Comparison of ENCODE assay signal across 25 mouse cellular contexts in genomic region chr10:39023618-39024256, GRCm38 (mm10). TPM values are rescaled to one million over a fixed set of nuclear protein-coding genes. Genes with fewer than 3 reads are reported as not detected.
A peak's percentile ranks its signal among the peaks of the same experiment; 100 is the strongest.
DNase-seq lines count a peak whose midpoint lies in the region; ATAC-seq and TF ChIP-seq lines count a peak whose summit lies in the region.
"Had no signal": no experiment of that assay in that cellular context is flagged by ENCODE, and none has a peak within 500 bp of the region (broad histone marks: within the 10 kb centered on the region; RNA-seq: fewer than 3 reads in every experiment).

No protein-coding gene starts in this region.

- DNase-seq in heart, adult 11 months = peak; percentile 29
- no peak for DNase-seq in heart, adult 2 months
- peak; percentile 43 for DNase-seq in CD4-positive, CD25-positive, alpha-beta regulatory T cell, adult 2 months (ENCODE audit: low read depth, low spot score)
- peak; percentile 55 for DNase-seq in thymus, postnatal 0 days (ENCODE audit: low spot score)
- DNase-seq in right cerebral cortex, postnatal 25 days = no peak
- DNase-seq: adrenal gland, adult 2 months; cerebellum, adult 8-10 months; forebrain, postnatal 0 days; gastrocnemius, postnatal 36 days; heart, postnatal 14 days; kidney, adult 11 months; kidney, postnatal 10 days; layer of hippocampus, postnatal 36 days; liver; liver, postnatal 0 days; lung, postnatal 10 days; right cerebral cortex, postnatal 14 days had no signal

- H3K79me2 ChIP-seq in heart, adult 2 months (replicated peaks; ENCODE audit: control insufficient read depth, insufficient read depth, low read length) = no peaks in the 10 kb centered on the region

- no peak overlapping the region for H3K4me3 ChIP-seq in heart, adult 2 months
- H3K4me3 ChIP-seq: embryonic facial prominence, embryonic 13.5 days; heart, embryonic 12.5 days; hindbrain, embryonic 15.5 days; megakaryocyte, embryonic 14.5 days; neural tube, embryonic 15.5 days had no signal

- H3K27ac ChIP-seq in heart, adult 2 months = no peak overlapping the region
- H3K27ac ChIP-seq: embryonic facial prominence, embryonic 13.5 days; hindbrain, embryonic 15.5 days; neural tube, embryonic 15.5 days had no signal

- H3K4me1 ChIP-seq in heart, adult 2 months (ENCODE audit: control insufficient read depth, insufficient read depth, low read length) = peaks cover 3% of the 10 kb centered on the region
- H3K4me1 ChIP-seq: heart, embryonic 12.5 days had no signal

- intact Hi-C loops in heart, adult 2 months (cut with DNase I) = loop anchor here (5.0 kb wide), 1 partner anchor 56 kb away; the partner anchor contains the start of gene Lama4

- peaks cover 14% of the 10 kb centered on the region for H3K36me3 ChIP-seq in heart, adult 2 months (ENCODE audit: control insufficient read depth, insufficient read depth, low read length)
- H3K36me3 ChIP-seq: hindbrain, embryonic 15.5 days; neural tube, embryonic 15.5 days had no signal

- H3K27me3 ChIP-seq in heart, adult 2 months (ENCODE audit: control insufficient read depth, insufficient read depth, low read length) = no peaks in the 10 kb centered on the region
- H3K27me3 ChIP-seq: embryonic facial prominence, embryonic 13.5 days; heart, embryonic 12.5 days; hindbrain, embryonic 15.5 days; megakaryocyte, embryonic 14.5 days; neural tube, embryonic 15.5 days had no signal

- WGBS in heart, adult 2 months = 75% methylated on average over 5 of the region's 5 CpGs

- ATAC-seq in hematopoietic stem cell, adult 5-6 weeks (replicated peaks in 1 of 2; ENCODE audit: insufficient read depth in 1 of 2, low FRiP score in 2 of 2, low TSS enrichment in 1 of 2, low read depth in 1 of 2, poor library complexity in 2 of 2, severe bottlenecking in 2 of 2) = peak; percentile 78 to 79
- no peak for ATAC-seq in erythroid progenitor cell, adult 5-6 weeks (replicated peaks; ENCODE audit: low FRiP score, poor library complexity, severe bottlenecking)
- no peak for ATAC-seq in monocyte, adult 5-6 weeks (replicated peaks; ENCODE audit: insufficient number of reproducible peaks, low FRiP score, low TSS enrichment, poor library complexity, severe bottlenecking)
- ATAC-seq: forebrain, postnatal 0 days; liver, postnatal 0 days had no signal

- TF ChIP-seq POLR2A in heart, adult 2 months (IDR thresholded peaks at IDR 0.05; ENCODE audit: insufficient read depth, low read depth, low read length) = no peak

- no peak for TF ChIP-seq CTCF in heart, adult 2 months (IDR thresholded peaks at IDR 0.05)

- H3K9ac ChIP-seq in heart, adult 2 months (ENCODE audit: low read depth, low read length) = no peak overlapping the region
- H3K9ac ChIP-seq: embryonic facial prominence, embryonic 13.5 days; forebrain, postnatal 0 days; heart, embryonic 12.5 days; hindbrain, embryonic 15.5 days; liver, postnatal 0 days; neural tube, embryonic 15.5 days had no signal

- no peak for TF ChIP-seq EP300 in heart, adult 2 months (IDR thresholded peaks at IDR 0.05; ENCODE audit: insufficient read depth, low read depth, low read length)

RNA-seq across cellular contexts. Expression of gene Lama4, which starts 58.4 kb away (rescaled TPM):
- 10 to 100 TPM; 51.8 to 55.4 TPM for total RNA-seq in heart, adult 2 months (2021)
- 40.7 and 52.7 TPM in 2 replicates for polyA plus RNA-seq in heart, adult 2 months (2012; rRNA removed)
- 0.13 and 0.74 TPM in 2 replicates for total RNA-seq in hematopoietic stem cell, adult 5-6 weeks (2017)
- 7.5 and 7.8 TPM in 2 replicates for polyA plus RNA-seq in thymus, postnatal 0 days (2015; fragmentation: Nextera tagmentation; extraction: Ambion mirVana)
- 7.1 TPM in 1 of 2 replicates, not detected in the other for total RNA-seq in erythroid progenitor cell, adult 5-6 weeks (2015; ENCODE audit: low replicate concordance)
- 0.13 TPM in 1 of 2 replicates, not detected in the other for total RNA-seq in erythroid progenitor cell, adult 5-6 weeks (2017; ENCODE audit: low replicate concordance)
- total RNA-seq in monocyte, adult 5-6 weeks (2017) = not detected in 3 replicates

Comparison
In these comparisons a context has a peak if more than half of its experiments do, and no peak if none do; other contexts are left out.
1. DNase-seq: peak in heart, adult 11 months (single experiment), CD4-positive, CD25-positive, alpha-beta regulatory T cell, adult 2 months (single experiment) and thymus, postnatal 0 days (single experiment); none in heart, adult 2 months (0 of 2) and right cerebral cortex, postnatal 25 days (single experiment).
2. ATAC-seq: peak in hematopoietic stem cell, adult 5-6 weeks (2 of 2); none in erythroid progenitor cell, adult 5-6 weeks (single experiment) and monocyte, adult 5-6 weeks (single experiment).
3. RNA of gene Lama4, which starts 58.4 kb away (total RNA-seq): 51.8 to 55.4 TPM in heart, adult 2 months; 0.13 to 7.1 TPM in erythroid progenitor cell, adult 5-6 weeks, 0.13 to 0.74 TPM in hematopoietic stem cell, adult 5-6 weeks and not detected in monocyte, adult 5-6 weeks; every median in the first group is over 4 times any median in the second.